Mouse (Mus musculus): ENCODE results near the gene Ptcd3. TPM values are rescaled to one million over a fixed set of nuclear protein-coding genes. Genes with fewer than 3 reads are reported as not detected.
"Not testable (repeated sequence)": the region's sequence is repeated elsewhere in the genome, so short reads cannot be mapped to it uniquely, and the experiment has no call there.

Gene Ptcd3
- total RNA-seq, 2 experiments from 2014 or later = 63.0 to 70.3 TPM

GRCm38 (mm10) chr6:71877965-71878760, 30.4 kb downstream of the Ptcd3 start:
- DNase-seq (ENCODE audit: extremely low spot score in 1 of 2, low spot score in 1 of 2) = no peak

DNA sequence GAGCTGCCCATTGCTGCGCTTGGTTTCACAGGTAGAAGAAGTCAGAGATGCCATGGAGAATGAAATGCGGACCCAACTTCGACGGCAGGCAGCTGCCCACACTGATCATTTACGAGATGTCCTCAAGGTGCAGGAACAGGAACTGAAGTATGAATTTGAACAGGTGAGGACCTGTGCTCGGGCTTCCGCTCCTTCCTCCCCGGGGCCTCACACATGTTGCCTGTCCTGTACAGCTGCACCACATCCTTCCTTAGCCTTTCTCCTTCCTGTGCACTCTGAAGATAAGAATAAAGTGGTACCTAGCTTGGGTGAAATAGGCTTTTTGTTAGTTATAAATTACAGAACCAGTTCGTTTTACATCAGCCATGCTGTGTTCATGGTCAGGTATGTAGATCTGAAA, 37.2 kb downstream of the Ptcd3 start:
- no peak for DNase-seq (ENCODE audit: extremely low spot score in 1 of 2, low spot score in 1 of 2)

- no peak for DNase-seq (ENCODE audit: extremely low spot score in 1 of 2, low spot score in 1 of 2)
Measured at GRCm38 (mm10) chr6:71868809-71869208, 39.7 kb downstream of the Ptcd3 start.

GRCm38 (mm10) chr6:71867751-71868150, 40.8 kb downstream of the Ptcd3 start:
- DNase-seq (ENCODE audit: extremely low spot score in 1 of 2, low spot score in 1 of 2) = no peak

DNA sequence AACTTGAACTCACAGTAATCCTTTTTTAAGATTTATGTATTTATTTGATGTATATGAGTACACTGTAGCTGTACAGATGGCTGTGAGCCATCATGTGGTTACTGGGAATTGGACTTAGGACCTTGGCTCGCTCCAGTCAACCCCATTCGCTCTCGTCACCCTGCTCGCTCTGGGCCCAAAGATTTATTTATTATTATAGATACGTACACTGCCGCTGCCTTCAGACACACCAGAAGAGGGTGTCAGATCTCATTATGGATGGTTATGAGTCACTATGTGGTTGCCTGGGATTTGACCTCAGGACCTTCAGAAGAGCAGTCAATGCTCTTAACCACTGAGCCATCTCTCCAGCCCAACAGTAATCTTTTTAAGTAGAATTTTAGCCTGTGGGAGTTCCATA, 61.6 kb downstream of the Ptcd3 start:
- not testable (repeated sequence) for DNase-seq (ENCODE audit: extremely low spot score in 1 of 2, low spot score in 1 of 2)

- DNase-seq (ENCODE audit: extremely low spot score in 1 of 2, low spot score in 1 of 2) = no peak
Measured at GRCm38 (mm10) chr6:71840597-71841290, 67.8 kb downstream of the Ptcd3 start.

GRCm38 (mm10) chr6:71839815-71840214, 68.7 kb downstream of the Ptcd3 start:
- no peak for DNase-seq (ENCODE audit: extremely low spot score in 1 of 2, low spot score in 1 of 2)

DNA sequence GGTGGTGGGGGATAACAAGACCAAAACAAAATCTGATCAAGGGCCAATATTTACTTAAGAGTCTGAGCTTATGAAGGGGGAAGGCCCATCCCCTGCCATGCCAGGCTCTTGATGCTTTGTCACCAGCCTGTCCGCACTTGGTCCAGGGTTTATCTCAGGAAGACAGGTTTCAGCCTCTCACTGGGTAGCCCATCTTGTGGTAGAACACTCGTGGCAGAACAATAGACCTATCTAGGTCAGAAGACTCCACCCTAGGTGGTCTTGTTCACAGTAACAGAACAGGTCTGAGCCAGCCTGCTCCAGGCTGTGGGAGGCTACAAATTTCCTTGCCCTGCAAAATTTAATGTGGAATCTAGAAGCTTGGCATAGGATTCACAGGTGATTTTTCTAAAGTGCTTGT, 71.7 kb downstream of the Ptcd3 start:
- DNase-seq (ENCODE audit: extremely low spot score in 1 of 2, low spot score in 1 of 2) = no peak

- DNase-seq (ENCODE audit: extremely low spot score in 1 of 2, low spot score in 1 of 2) = peak; percentile 77 to 85
Measured at GRCm38 (mm10) chr6:71831581-71831960, 77.0 kb downstream of the Ptcd3 start.

DNA sequence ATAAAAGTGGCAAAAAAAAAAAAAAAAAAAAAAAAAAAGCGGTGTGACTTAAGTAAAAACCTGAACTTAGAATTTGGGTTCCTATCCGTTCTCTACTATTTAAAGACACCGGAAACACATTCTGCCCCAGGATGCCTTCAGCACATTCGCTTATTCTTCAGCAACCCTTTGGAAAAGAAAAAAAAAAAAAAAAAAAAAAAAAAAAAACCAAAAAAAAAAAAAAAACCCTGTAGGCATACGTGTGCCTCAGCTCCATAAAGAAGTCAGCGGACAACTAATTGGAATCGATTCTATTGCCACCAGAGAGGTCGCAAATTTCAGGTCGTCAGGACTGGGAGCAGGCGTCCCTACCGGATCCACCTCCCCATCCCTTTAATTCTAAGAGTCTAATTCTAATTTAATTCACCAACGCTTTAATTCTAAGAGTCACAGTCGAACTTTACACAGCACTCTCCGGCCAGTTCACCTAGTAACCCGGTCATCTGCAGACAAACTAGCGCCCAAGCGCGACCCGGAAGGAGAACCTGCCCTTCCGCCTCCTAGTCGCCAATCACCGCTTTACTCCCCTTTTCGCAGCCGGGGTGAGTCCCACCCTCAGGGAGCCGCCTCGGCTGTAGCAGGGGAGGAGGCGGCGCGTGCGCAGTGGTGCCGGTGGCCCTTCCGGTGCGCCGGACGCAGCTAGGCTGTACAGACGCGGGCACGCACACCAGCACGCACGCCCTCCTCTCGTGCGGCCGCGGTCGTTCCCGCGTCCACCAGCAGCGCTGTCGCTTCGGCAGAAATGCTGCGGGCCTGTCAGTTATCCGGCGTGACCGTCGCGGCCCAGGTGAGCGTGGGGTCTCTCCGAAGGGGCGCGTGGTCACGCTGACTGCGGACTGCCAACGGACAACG, 77.6 kb downstream of the Ptcd3 start, which contains the start of gene Immt:
Gene Immt, plus strand, starts transcription at position 642 of the 891 bp plus-strand sequence.
- peak; percentile 90 to 91 for DNase-seq (ENCODE audit: extremely low spot score in 1 of 2, low spot score in 1 of 2)

Other genes starting within 250 kb of the Ptcd3 start
- gene Reep1, start 201.2 kb downstream of the Ptcd3 start, total RNA-seq (2021) = 10 to 100 TPM; 79.8 to 83.3 TPM
- 10 to 100 TPM; 28.6 to 31.7 TPM for gene Mrpl35, start 81.8 kb downstream of the Ptcd3 start, total RNA-seq (2021)
- 100 to 1,000 TPM; 131 to 143 TPM for gene Immt, start 77.4 kb downstream of the Ptcd3 start, total RNA-seq (2021)
- 10 to 100 TPM; 31.0 to 35.8 TPM for gene Polr1a, start 303 bp upstream of the Ptcd3 start, total RNA-seq (2021)
- gene St3gal5, start 188.8 kb upstream of the Ptcd3 start, total RNA-seq (2021) = 10 to 100 TPM; 92.1 to 96.4 TPM